Mouse (Mus musculus) heart, embryonic 16.5 days (tissue): ENCODE measurements around the gene Piezo1. TPM values are rescaled to one million over a fixed set of nuclear protein-coding genes. Genes with fewer than 3 reads are reported as not detected.
A peak's percentile ranks its signal among the peaks of the same experiment; 100 is the strongest.

Source experiments
- ATAC-seq: fragments of 200-750 bp; cut with Nextera tagmentation; replicated peaks from 2 replicates; pipeline ENCODE4 v1.8.0; 2017; ENCODE audit warnings: moderate number of reproducible peaks; ENCODE audit not compliant: insufficient read depth, low FRiP score; ENCODE audit errors: extremely low read depth
- H3K27ac ChIP-seq: fragments of 300-500 bp; sonication (generic); 2 replicates; pipeline ENCODE4 v1.5.1; 2014; ENCODE audit warnings: mild to moderate bottlenecking, low read length, control low read depth, moderate library complexity
- H3K27me3 ChIP-seq: fragments of 300-500 bp; sonication (generic); 2 replicates; pipeline ENCODE4 v1.6.1; 2014; ENCODE audit warnings: low read length, mixed read lengths; ENCODE audit not compliant: control insufficient read depth, insufficient read depth
- H3K36me3 ChIP-seq: fragments of 300-500 bp; sonication (generic); 2 replicates; pipeline ENCODE4 v1.6.1; 2014; ENCODE audit not compliant: control insufficient read depth, insufficient read depth
- H3K4me1 ChIP-seq: fragments of 300-500 bp; sonication (generic); 2 replicates; pipeline ENCODE4 v1.6.1; 2014; ENCODE audit warnings: low read length, mixed read lengths; ENCODE audit not compliant: control insufficient read depth, insufficient read depth
- H3K4me2 ChIP-seq: fragments of 300-500 bp; sonication (generic); 2 replicates; pipeline ENCODE4 v1.6.1; 2014; ENCODE audit warnings: low read depth, mild to moderate bottlenecking, control low read depth, low read length
- H3K4me3 ChIP-seq: fragments of 300-500 bp; sonication (generic); 2 replicates; pipeline ENCODE4 v1.5.1; 2014; ENCODE audit warnings: mild to moderate bottlenecking, control low read depth, low read length
- H3K9ac ChIP-seq: fragments of 300-500 bp; sonication (generic); 2 replicates; pipeline ENCODE4 v1.6.1; 2014; ENCODE audit warnings: low read length, control low read depth
- H3K9me3 ChIP-seq: fragments of 300-500 bp; sonication (generic); replicated peaks from 2 replicates; pipeline ENCODE4 v1.6.1; 2016; ENCODE audit warnings: low read length; ENCODE audit not compliant: control insufficient read depth
- WGBS: fragments of 180-500 bp; shearing (Covaris S2); extraction: QIAGEN DNeasy Blood & Tissue Kit; methylation state at CpG from one replicate; pipeline ENCODE4 v1.1.7; 2014; 5-methylcytosine and 5-hydroxymethylcytosine counted together
- polyA plus RNA-seq: library from polyadenylated mRNA; unstranded; fragments of >200 nt; fragmentation: Nextera tagmentation; extraction: Ambion mirVana; gene quantifications from 2 replicates; pipeline ENCODE4 v1.2.1, GENCODE M21; 2015

The Piezo1 gene
- polyA plus RNA-seq, 1 experiment from 2014 or later: 13.5 TPM

- peak overlapping the region; percentile 92 for H3K4me2 ChIP-seq
- ATAC-seq: peak; percentile 56
- H3K36me3 ChIP-seq: no peaks in the 10 kb centered on the region
- H3K27me3 ChIP-seq: no peaks in the 10 kb centered on the region
- no peaks in the 10 kb centered on the region for H3K9me3 ChIP-seq
- peak overlapping the region; percentile 87 for H3K27ac ChIP-seq
- peaks cover 36% of the 10 kb centered on the region for H3K4me1 ChIP-seq
- WGBS: 3% methylated on average over 52 of the region's 52 CpGs
- H3K4me3 ChIP-seq: peak overlapping the region; percentile 81
- H3K9ac ChIP-seq: peak overlapping the region; percentile 95
Observed at GRCm38 (mm10) chr8:122550234-122550994, 715 bp downstream of the Piezo1 start.

- Histone ChIP-seq H3K9ac (peak overlapping the region; percentile 33; the same call in 1 of the 2 replicates), H3K9me3 (no peaks in the 10 kb centered on the region), H3K4me1 (peaks cover 36% of the 10 kb centered on the region)
Observed at GRCm38 (mm10) chr8:122548891-122549439, 2.2 kb downstream of the Piezo1 start.

GRCm38 (mm10) chr8:122548331-122548730, 2.8 kb downstream of the Piezo1 start:
- WGBS: 57% methylated on average over 13 of the region's 13 CpGs
- peaks cover 36% of the 10 kb centered on the region for H3K4me1 ChIP-seq
- H3K4me2 ChIP-seq: peak overlapping the region; percentile 92
- H3K27me3 ChIP-seq: no peaks in the 10 kb centered on the region
- ATAC-seq: no peak
- no peak overlapping the region for H3K4me3 ChIP-seq
- no peaks in the 10 kb centered on the region for H3K36me3 ChIP-seq
- peak overlapping the region; percentile 78 for H3K27ac ChIP-seq
- H3K9ac ChIP-seq: peak overlapping the region; percentile 33
- H3K9me3 ChIP-seq: no peaks in the 10 kb centered on the region

More at GRCm38 (mm10) chr8:122548891-122549439, 2.2 kb downstream of the Piezo1 start:
- no peak for ATAC-seq
- Histone ChIP-seq H3K27me3 (no peaks in the 10 kb centered on the region), H3K36me3 (no peaks in the 10 kb centered on the region), H3K4me2 (peak overlapping the region; percentile 92), H3K27ac (peak overlapping the region; percentile 78; the same call in 1 of the 2 replicates), H3K4me3 (peak overlapping the region; percentile 81; the same call in 1 of the 2 replicates)
- WGBS: 61% methylated on average over 3 of the region's 3 CpGs

GRCm38 (mm10) chr8:122547815-122548214, 3.3 kb downstream of the Piezo1 start:
- H3K4me2 ChIP-seq: peak overlapping the region; percentile 92
- H3K9ac ChIP-seq: peak overlapping the region; percentile 63
- WGBS: 41% methylated on average over 5 of the region's 5 CpGs
- H3K36me3 ChIP-seq: no peaks in the 10 kb centered on the region
- ATAC-seq: no peak
- H3K4me3 ChIP-seq: peak overlapping the region; percentile 13; the same call in 1 of the 2 replicates
- H3K27ac ChIP-seq: peak overlapping the region; percentile 78
- H3K9me3 ChIP-seq: no peaks in the 10 kb centered on the region
- no peaks in the 10 kb centered on the region for H3K27me3 ChIP-seq
- H3K4me1 ChIP-seq: peaks cover 36% of the 10 kb centered on the region

GRCm38 (mm10) chr8:122546811-122547453, 4.2 kb downstream of the Piezo1 start:
- Histone ChIP-seq H3K4me1 (peaks cover 36% of the 10 kb centered on the region), H3K27ac (peak overlapping the region; percentile 78), H3K9me3 (no peaks in the 10 kb centered on the region), H3K27me3 (no peaks in the 10 kb centered on the region), H3K36me3 (no peaks in the 10 kb centered on the region), H3K4me3 (peak overlapping the region; percentile 13; the same call in 1 of the 2 replicates), H3K9ac (peak overlapping the region; percentile 63), H3K4me2 (peak overlapping the region; percentile 92)
- no peak for ATAC-seq
- 43% methylated on average over 24 of the region's 24 CpGs for WGBS

GRCm38 (mm10) chr8:122546066-122546755, 4.9 kb downstream of the Piezo1 start:
- WGBS: 56% methylated on average over 7 of the region's 7 CpGs
- H3K4me2 ChIP-seq: no peak overlapping the region; the same call in 1 of the 2 replicates
- peaks cover 36% of the 10 kb centered on the region for H3K4me1 ChIP-seq

GRCm38 (mm10) chr8:122544138-122544537, 7.0 kb downstream of the Piezo1 start:
- no peak overlapping the region for H3K4me2 ChIP-seq
- no peak overlapping the region for H3K27ac ChIP-seq
- WGBS: 84% methylated on average over 8 of the region's 8 CpGs
- H3K9me3 ChIP-seq: no peaks in the 10 kb centered on the region
- no peaks in the 10 kb centered on the region for H3K27me3 ChIP-seq
- peaks cover 34% of the 10 kb centered on the region for H3K4me1 ChIP-seq
- no peak overlapping the region for H3K9ac ChIP-seq
- no peak overlapping the region for H3K4me3 ChIP-seq
- no peak for ATAC-seq
- H3K36me3 ChIP-seq: no peaks in the 10 kb centered on the region

More at GRCm38 (mm10) chr8:122546066-122546755, 4.9 kb downstream of the Piezo1 start:
- no peak for ATAC-seq
- no peaks in the 10 kb centered on the region for H3K27me3 ChIP-seq
- H3K27ac ChIP-seq: peak overlapping the region; percentile 78
- H3K9me3 ChIP-seq: no peaks in the 10 kb centered on the region
- no peak overlapping the region for H3K4me3 ChIP-seq
- H3K36me3 ChIP-seq: no peaks in the 10 kb centered on the region
- H3K9ac ChIP-seq: peak overlapping the region; percentile 63

GRCm38 (mm10) chr8:122538310-122539076, 12.6 kb downstream of the Piezo1 start:
- no peak overlapping the region for H3K4me3 ChIP-seq
- H3K27me3 ChIP-seq: no peaks in the 10 kb centered on the region
- WGBS: 83% methylated on average over 9 of the region's 9 CpGs
- no peak for ATAC-seq
- no peak overlapping the region for H3K4me2 ChIP-seq
- H3K9me3 ChIP-seq: 0 out of 2 replicates have a peak, but pooled peaks cover 2% of the 10 kb centered on the region
- peaks cover 19% of the 10 kb centered on the region for H3K4me1 ChIP-seq
- no peak overlapping the region for H3K9ac ChIP-seq
- no peak overlapping the region for H3K27ac ChIP-seq
- no peaks in the 10 kb centered on the region for H3K36me3 ChIP-seq
